Mouse (Mus musculus) left cerebral cortex, postnatal 4 days (tissue): ENCODE data around the gene Drc3. TPM values are rescaled to one million over a fixed set of nuclear protein-coding genes. Genes with fewer than 3 reads are reported as not detected.
A peak's percentile ranks its signal among the peaks of the same experiment; 100 is the strongest.
"Not testable (repeated sequence)": the region's sequence is repeated elsewhere in the genome, so short reads cannot be mapped to it uniquely, and the experiment has no call there.

ENCODE experiments used
- DNase-seq: peaks from one replicate; pipeline ENCODE4 v3.0.0-alpha.2; 2022
- intact Hi-C: fragments of 180-260 bp; cut with DNase I; formaldehyde crosslinking; loops from one replicate; pipeline ENCODE4 v1.15.1; 2025
- total RNA-seq, 2 experiments: library from RNA; stranded (reverse); gene quantifications; 2 replicates each; pipeline ENCODE4 v1.2.3; 2021

Gene Drc3
- total RNA-seq, 2 experiments from 2014 or later: 4.7 to 4.8 TPM

DNA sequence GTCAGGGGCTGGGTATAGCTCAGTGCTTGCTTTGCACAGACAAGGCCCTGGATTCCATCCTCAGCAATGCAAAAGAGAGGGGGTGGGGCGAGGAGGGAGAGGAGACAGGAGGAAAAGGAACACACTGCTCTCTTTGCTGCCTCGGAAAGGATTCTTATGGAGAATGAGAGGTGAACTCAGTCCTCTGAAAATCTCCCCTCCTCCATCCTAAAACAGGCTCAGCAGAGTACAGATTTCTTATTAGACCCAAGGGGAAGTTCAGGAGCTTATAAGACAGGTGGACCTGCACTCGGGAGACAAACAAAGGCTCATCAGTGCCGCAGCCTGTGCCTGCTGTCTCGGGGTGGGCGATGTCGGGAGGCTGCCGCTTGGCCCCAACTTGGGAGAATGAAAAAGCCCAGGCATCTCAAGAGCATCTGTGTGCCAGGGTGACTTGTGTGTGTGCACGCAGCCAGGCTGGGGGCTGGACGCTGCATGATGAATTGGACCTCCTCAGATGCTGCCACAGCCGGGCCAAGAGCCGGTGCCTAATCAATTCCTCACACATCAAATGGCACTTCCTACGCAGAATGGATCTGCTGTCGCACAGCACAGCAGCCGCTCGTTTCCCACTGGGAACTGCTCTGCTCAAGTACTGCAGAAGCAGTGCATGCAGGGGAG, 31.8 kb downstream of the Drc3 start:
- DNase-seq: peak; percentile 65
- intact Hi-C loops: no loop called here

DNA sequence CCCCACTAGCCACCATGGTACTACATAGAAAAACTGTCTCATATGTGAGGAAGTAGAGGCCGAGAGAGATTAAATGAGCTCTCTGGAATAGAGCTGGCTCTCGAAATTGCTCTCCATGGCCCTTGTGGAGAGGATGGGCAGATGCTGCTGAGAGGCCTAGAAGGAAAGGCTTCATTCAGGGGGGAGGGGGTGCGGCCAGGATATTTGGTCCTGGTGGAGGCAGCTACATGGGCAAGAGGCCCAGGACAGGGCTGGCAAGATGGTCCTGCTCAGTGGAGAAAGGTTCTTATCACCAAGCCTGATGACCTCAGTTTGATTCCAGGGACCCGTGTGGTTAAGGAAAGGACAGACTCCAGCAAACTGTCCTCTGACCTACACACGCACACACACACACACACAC, 32.8 kb downstream of the Drc3 start:
- DNase-seq: peak; percentile 25
- intact Hi-C loops: no loop called here

DNA sequence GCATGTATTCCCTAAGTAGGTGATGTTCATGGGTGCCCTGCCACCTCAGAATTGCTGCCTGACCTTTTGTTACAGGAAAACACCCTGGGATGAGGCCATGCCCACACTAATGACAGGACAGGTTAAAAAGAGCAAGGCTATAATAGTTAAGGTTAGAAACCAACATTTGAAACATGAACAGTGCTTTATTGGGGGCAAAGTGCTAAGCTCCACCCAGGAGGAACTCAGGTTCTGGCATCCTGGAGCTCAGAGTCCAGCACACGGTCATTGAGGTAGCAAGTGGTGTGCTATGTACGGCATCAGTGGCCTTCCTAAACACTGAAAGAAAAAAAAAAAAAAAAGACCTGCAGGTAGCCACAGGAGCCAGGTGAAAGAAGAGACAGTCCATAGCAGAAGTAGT, 34.8 kb downstream of the Drc3 start:
- no peak for DNase-seq
- intact Hi-C loops: no loop called here

DNA sequence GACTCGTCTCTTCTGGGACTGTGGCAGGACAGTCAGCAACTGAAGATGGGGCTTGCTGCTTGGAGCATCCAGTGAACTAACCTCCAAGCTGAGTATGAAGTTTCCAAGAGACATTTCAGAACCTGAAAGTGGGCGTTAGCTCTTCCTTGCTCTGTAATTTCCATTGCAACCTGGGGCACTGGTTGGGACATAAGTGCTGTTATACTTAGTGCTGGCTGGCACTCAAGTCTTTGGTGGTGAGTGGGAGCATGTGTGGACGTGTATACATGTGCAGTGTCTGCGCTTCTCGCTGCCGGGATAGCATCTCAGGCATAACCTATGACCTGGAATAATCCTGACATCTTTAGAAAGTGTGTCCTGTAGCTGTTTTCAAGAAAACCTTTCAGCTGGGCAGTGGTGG, 38.2 kb downstream of the Drc3 start:
- no peak for DNase-seq
- intact Hi-C loops: no loop called here

DNA sequence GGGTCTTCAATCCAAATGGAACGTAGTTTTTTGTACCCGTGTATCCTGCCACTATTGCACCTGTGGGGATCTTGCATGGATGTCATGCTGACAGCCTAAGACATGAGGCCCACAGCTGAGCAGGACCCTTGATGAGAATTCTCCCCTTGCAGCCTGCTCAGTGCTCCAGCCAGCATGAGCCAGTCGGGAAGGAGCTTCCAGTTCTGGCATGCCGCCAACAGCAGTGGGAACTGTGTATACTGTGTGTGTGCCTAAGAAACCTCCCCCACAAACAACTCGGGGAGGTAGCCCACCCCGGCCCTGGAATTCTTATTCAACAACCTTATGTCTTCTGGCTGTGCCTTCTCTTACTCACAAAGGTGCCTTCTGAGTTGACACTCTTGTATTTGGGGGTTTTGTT, 43.4 kb downstream of the Drc3 start:
- intact Hi-C loops: no loop called here
- DNase-seq: peak; percentile 64

DNA sequence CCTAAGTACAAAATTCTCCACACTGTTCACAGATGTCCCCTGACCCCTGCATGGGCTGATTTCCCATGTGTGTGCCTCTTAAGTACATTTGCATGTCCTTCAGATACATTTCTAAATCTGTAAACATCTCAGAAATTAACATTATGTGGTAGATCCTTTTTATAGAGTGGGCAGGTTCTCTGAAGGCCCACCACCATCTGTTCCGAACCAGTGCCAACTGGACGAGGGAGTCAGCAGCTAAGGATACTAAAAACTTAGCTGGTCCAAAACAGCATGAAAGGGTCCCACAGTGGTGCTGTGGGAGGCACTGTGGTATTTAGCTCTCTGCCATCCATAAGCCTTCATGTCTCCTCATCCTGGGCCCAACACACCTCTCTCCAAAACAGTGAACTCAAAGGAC, 44.0 kb downstream of the Drc3 start:
- intact Hi-C loops: no loop called here
- DNase-seq: no peak

DNA sequence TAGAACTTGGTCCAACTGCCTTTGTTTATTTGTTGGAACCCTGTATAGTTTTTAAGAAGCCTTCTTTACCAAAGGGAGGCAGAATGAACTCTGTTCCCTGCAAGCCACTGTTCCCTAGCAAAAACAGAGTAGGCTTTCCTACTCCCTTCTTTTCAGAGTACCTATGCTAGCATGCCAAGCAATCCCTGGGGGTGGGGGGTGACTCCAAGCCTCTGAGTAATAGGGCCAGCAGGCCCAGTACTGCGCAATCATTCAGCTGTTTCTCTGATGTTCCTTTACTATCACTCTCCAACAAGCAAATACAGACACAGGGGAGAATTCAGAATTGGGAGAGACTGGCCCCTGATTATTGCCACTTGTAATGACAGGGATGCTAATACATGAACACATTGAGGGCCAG, 53.5 kb downstream of the Drc3 start:
- intact Hi-C loops: no loop called here
- DNase-seq: no peak

DNA sequence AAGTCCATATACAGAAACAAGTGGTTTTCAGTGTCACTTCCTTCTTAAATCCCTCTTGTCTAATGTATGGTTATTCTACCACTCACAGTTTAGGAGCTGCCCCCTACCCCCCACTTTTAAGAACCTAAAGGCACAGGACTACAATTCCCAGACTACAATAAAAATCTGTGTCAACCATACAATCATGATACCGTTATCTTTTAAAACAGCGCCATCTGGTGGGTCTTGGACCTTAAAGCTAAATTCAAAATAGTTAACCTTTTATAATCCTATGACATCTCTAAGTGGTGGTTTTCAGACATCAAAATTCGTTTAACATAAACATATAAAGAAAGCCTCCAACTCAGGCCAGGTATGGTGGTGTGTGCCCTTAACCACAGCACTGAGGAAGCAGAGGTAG, 59.0 kb downstream of the Drc3 start:
- intact Hi-C loops: loop anchor here (10.0 kb wide), 4 partner anchors 107 to 527 kb away; partner anchors contain the start of gene Rai1

DNA sequence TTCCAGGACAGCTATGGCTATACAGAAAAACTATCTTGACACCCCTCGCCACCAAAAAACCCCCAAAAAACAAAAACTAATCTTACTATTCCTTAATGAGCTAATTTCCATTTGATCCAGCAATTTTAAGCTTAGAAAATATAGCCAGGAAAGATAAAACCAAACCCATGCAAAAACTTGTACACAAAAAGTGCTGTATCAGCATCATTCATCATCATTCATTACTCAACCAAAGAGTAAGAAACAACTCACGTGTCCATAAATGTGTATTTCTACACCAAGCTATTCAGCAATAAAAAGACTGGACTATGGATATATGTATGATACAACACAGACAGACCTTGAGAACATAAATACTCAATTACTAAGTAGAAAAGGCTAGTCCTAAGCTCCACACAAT, 59.8 kb downstream of the Drc3 start:
- intact Hi-C loops: loop anchor here (10.0 kb wide), 4 partner anchors 108 to 528 kb away; partner anchors contain the start of gene Rai1
- DNase-seq: no peak

More for the DNA sequence above, 59.0 kb downstream of the Drc3 start:
- peak; percentile 66 for DNase-seq

DNA sequence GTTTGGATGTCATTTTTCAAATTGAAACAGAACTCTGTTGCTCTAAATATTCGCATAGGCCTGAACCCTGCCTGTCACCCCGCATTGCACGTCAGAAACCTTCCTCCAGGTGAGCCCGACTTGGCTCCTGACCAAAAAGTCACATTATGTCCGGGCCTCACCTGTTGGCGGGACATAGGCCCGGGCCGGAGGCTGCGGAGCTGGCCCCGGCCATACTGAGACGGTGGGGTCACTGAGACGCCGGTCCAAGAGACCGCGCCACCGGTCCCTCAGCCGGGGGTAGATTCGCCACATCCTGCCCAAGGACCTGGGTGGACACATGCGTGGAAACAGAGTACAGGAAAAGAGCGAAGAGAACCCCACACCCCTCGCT, 63.4 kb downstream of the Drc3 start:
- no peak for DNase-seq
- intact Hi-C loops: loop anchor here (10.0 kb wide), 4 partner anchors 112 to 532 kb away; partner anchors contain the start of gene Rai1

DNA sequence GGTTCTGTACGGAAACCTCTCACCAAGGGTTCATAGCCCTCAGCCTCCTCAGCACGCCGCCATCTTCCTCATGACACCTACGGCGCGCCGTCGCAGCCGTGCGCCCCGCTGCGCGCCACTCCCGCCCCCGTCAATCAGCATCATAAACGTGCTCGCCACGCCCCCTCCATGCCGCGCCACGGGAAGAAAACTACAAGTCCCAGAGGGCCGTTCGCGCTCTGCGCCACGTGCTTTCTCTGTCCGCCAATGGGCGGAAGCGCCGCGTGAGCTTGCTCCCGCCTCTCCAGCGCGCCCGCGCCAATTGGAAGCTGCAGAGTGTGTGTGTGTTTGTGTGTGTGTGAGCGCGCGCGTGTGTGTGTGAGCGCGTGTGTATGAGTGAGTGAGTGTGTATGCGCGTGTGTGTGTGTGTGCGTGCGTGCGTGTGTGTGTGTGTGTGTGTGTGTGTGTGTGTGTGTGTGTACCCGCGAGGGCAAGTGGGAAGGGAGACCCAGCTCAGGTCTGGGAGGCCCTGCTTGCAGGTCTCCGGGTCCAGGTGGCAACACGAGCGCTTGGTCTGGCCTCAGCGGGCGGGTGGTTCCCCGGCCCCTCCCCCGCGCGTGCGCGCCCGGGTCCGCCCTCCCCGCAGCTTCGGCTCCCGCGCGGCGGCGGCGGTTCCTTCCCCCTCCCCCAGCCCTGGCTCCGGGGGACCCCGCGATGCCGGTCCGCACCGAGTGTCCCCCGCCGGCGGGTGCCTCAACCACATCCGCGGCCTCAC, 64.0 kb downstream of the Drc3 start, which contains the start of gene Gid4:
Gene Gid4 (plus strand): TSS at position 183 of the 754 bp plus-strand sequence.
- peak; percentile 99 for DNase-seq
- intact Hi-C loops: loop anchor here (10.0 kb wide), 4 partner anchors 112 to 532 kb away; partner anchors contain the start of gene Rai1

DNA sequence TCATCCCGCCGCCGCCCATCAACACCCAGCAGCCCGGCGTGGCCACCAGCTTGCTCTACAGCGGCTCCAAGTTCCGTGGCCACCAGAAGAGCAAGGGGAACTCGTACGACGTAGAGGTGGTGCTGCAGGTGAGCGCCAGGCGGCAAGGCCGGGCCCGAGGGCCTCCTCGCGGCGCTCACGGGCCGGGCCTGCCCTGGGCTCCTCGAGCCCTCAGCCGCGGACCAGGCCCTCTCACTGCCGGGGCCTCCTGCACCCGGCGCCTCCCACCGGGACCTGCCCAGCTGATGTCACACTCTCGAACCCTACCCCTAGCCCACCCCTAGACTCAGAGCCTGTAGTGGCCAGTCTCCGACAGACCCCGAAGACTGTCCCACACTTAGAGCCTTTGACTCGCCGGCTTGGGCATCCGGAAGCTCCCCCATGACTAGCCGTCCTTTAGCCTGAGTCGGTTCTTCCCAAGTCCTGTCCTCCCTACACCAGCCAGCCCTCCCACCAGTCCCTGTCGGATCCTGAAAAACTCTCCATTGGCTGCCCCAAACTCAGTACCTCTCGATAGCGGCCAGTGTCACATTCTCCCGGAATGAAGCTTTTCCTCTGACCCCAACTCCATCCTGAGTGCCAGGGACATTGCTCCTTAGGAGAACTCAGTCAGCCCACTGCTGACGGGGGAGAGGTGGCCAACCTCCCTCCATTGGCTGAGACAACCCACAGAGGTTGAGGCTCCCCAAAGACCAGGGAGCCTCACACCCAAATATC, 64.8 kb downstream of the Drc3 start, which contains the start of gene Atpaf2:
Gene Atpaf2 (minus strand): TSS at position 741 of the 756 bp plus-strand sequence.
- intact Hi-C loops: loop anchor here (10.0 kb wide), 4 partner anchors 113 to 533 kb away; partner anchors contain the start of gene Rai1
- DNase-seq: peak; percentile 39

DNA sequence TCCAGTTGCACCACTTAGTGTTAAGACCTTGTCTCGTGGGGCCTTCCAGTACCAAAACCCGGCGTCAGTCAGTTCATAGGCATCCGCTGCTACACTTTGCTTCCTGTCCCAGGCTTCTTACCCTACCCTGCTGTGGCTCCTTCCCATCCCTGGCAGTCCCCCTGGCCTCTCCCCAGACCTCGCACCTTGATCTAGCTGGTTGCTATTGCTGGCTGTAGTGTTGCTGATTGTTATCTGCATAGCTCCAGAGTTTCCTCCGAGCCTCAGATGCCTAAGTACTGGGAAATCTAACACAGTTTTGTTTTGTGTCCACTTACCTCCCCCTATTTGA, 65.3 kb downstream of the Drc3 start:
- intact Hi-C loops: loop anchor here (10.0 kb wide), 4 partner anchors 114 to 534 kb away; partner anchors contain the start of gene Rai1
- DNase-seq: no peak

DNA sequence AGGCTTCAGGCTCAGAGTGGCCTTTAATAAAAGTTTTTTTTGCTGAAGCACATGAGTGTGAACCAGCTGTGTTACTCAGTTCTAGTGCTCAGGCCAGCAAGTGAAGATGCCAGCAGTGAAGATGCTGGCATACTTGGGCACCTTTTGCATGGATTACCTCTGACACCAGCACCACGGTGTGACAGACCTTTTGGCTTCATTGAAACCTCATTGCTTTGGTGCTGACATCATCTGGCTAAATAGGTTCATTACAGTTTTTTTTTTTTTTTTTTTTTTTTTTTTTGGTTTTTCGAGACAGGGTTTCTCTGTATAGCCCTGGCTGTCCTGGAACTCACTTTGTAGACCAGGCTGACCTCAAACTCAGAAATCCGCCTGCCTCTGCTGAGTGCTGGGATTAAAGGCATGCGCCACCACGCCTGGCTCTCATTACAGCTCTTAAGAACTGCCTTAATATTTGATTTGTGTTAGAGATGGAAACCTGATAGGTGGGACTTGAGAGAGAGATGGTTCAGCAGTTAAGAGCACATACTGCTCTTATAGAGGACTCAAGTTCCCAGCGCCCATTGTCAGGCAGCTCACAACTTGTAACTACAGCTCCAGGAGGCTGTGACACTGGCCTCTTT, 69.0 kb downstream of the Drc3 start:
- no peak for DNase-seq
- intact Hi-C loops: no loop called here

DNA sequence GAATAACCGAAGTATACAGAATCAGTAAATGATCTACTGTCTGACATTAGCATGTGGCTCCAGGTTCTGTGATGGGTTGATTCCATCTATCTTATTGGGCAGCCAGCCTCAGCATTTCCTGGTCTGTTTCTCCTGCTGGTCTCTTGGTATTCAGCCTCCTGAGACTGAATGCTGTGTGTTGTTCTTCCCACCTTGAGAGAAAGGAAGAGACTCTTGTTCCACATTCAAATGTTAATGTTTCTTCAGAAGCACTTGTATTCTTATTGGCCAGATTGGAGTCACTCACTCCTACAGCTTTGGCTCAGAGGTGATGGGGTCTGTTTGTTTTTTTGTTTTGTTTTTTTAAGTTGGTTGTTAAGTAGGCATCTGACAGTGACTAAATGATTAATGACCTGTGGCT, 69.9 kb downstream of the Drc3 start:
- DNase-seq: no peak
- intact Hi-C loops: no loop called here

DNA sequence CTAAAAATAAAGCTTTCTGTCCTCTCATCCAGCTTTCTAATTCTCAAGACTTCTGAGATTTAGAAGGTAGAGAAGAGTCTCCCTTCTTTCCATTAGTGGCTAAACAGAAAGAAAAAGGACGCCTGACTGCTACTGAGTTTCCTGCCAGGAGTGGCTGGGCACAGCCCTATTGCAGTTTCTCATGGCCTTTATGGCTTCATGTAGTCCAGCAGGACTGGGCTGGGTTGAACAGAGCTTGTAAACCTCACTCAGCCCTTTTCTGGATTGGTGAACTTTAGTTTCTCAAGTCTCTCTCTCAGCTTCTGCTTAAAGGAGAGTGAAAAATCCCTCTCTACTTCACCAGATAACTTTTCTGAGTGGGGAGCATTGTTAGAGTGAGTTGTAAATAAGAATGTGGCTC, 73.3 kb downstream of the Drc3 start:
- intact Hi-C loops: no loop called here
- no peak for DNase-seq

DNA sequence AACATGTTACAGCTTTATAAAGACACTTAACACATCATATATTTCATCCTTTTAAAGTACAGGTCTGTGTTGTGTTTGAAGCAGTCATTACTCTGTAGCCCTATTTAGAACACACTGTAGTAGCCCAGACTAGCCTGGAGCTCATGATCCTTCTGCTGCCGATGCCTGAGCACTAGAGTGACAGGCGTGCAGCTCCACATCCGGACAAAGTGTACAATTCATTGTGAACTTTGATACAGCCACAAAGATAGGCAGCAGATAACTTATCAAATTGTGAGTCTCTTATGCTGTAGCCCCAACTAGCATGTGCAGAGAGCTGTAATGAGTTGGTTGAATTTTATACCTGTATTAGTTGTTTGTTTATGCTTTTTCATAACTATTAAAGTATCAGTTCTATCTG, 74.5 kb downstream of the Drc3 start:
- no peak for DNase-seq
- intact Hi-C loops: no loop called here

DNA sequence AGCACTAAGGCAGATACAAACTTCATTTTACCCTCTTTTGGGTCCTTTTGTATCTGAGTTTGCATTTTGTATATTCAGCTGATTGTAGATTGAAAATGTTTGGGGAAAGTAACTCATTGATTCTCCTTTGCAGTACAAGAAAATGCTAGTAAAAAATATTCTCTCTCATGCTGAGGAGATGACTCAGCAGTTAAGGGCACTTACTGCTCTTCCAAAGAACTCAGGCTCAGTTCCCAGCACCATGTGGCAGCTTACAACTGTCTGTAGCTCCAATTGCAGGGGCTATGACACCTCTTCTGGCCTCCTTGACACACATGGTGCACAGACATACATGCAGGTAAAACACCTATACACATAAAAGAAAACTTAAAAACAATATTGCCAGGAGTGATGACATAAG, 80.4 kb downstream of the Drc3 start:
- DNase-seq: no peak
- intact Hi-C loops: no loop called here

DNA sequence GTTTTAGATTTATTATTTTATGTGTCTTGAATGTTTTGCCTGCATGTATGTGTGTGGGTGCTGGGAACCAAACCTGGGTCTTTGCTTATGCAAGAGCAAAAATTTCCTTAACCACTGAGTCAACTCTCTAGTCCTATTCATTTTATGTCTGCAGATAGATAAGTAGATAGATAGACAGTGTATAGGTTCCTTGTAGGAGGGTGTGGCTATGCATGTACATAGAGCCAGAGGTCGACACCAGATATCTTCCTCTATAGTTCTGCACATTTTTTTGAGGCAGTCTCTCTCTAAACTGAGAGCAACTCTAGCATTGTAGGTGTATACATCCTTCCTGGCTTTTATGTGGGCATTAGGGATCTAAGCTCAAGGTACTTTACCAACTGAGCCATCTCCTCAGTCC, 82.0 kb downstream of the Drc3 start:
- DNase-seq: no peak
- intact Hi-C loops: no loop called here

DNA sequence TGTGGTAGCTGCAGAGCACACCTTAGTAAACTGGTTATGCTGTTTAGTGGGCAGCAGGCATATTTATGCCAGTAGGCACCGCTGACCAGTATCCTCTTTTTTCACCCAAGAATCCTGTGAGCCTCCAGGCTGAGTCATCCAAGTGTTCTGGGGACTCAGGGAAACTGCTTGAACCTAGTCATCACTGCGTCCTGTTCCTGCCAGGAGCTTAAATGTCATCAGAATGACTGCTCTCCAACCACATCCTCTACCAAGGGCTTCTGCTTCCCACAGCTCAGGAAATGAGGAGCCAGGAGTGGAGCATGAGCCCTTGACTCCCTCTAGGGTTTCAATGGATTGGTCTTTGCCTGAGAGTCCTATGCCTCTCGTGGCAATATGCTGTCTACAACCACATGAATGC, 83.5 kb downstream of the Drc3 start:
- no peak for DNase-seq
- intact Hi-C loops: no loop called here

DNA sequence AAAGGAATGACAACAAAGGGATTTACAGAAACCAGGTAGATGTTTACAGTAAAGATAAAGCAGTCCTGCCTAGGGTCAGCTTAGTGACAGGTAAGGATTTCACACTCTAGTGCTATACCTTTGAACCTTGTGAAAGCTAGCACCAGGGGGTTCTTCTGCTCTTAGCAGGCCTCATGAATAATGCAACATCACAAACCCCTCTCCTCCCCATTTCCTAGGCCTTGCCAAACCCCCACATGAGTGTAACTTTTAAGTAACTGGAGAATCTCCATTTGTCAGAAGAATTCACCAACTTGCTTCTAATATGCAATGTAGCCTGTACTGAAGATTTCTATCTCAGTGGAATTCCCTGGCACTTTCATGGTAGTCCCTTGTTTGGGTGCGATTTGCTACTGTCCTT, 86.5 kb downstream of the Drc3 start:
- DNase-seq, intact Hi-C loops: not testable (repeated sequence)
